Mouse (Mus musculus): Measurements from ENCODE around the gene C1qtnf5.

GRCm38 (mm10) chr9:44085276-44085675 is 21.8 kb upstream of the C1qtnf5 start:
- no peak for TF ChIP-seq CTCF (IDR thresholded peaks at IDR 0.05; ENCODE audit: borderline replicate concordance, insufficient read depth, low read length)
- no peak for TF ChIP-seq POLR2A (IDR thresholded peaks at IDR 0.05; ENCODE audit: low read depth, low read length)
